Mouse (Mus musculus) heart, embryonic 12.5 days (tissue): ENCODE measurements around the gene E130208F15Rik. TPM values are rescaled to one million over a fixed set of nuclear protein-coding genes. Genes with fewer than 3 reads are reported as not detected.
A peak's percentile ranks its signal among the peaks of the same experiment; 100 is the strongest.

ENCODE experiments used
- ATAC-seq: fragments of 200-750 bp; cut with Nextera tagmentation; 2 replicates; pipeline ENCODE4 v1.8.0; 2017; ENCODE audit warnings: moderate TSS enrichment, moderate library complexity; ENCODE audit not compliant: insufficient number of reproducible peaks, low FRiP score
- H3K27ac ChIP-seq: fragments of 300-500 bp; sonication (generic); 2 replicates; pipeline ENCODE4 v1.5.1; 2016; ENCODE audit warnings: mild to moderate bottlenecking, moderate library complexity; ENCODE audit not compliant: poor library complexity, severe bottlenecking
- H3K27me3 ChIP-seq: fragments of 300-500 bp; sonication (generic); replicated peaks from 2 replicates; pipeline ENCODE4 v1.6.1; 2016; ENCODE audit warnings: mild to moderate bottlenecking, moderate library complexity
- H3K36me3 ChIP-seq: fragments of 300-500 bp; sonication (generic); 2 replicates; pipeline ENCODE4 v1.6.1; 2016; ENCODE audit warnings: mild to moderate bottlenecking, moderate library complexity
- H3K4me1 ChIP-seq: fragments of 300-500 bp; sonication (generic); replicated peaks from 2 replicates; pipeline ENCODE4 v1.6.1; 2016; ENCODE audit warnings: mild to moderate bottlenecking
- H3K4me2 ChIP-seq: fragments of 300-500 bp; sonication (generic); 2 replicates; pipeline ENCODE4 v1.6.1; 2016; ENCODE audit warnings: mild to moderate bottlenecking, moderate library complexity
- H3K4me3 ChIP-seq: fragments of 300-500 bp; sonication (generic); 2 replicates; pipeline ENCODE4 v1.5.1; 2016; ENCODE audit warnings: mild to moderate bottlenecking
- H3K9ac ChIP-seq: fragments of 300-500 bp; sonication (generic); 2 replicates; pipeline ENCODE4 v1.6.1; 2016; ENCODE audit warnings: mild to moderate bottlenecking, moderate library complexity
- H3K9me3 ChIP-seq: fragments of 300-500 bp; sonication (generic); replicated peaks from 2 replicates; pipeline ENCODE4 v1.6.1; 2016; ENCODE audit warnings: mild to moderate bottlenecking, moderate library complexity
- WGBS: fragments of 180-500 bp; shearing (Covaris S2); methylation state at CpG from one replicate; pipeline ENCODE4 v1.1.7; 2016; 5-methylcytosine and 5-hydroxymethylcytosine counted together
- polyA plus RNA-seq: library from polyadenylated mRNA; unstranded; fragments of >200 nt; fragmentation: Nextera tagmentation; extraction: Ambion mirVana; gene quantifications from 2 replicates; pipeline ENCODE4 v1.2.1, GENCODE M21; 2016

Gene E130208F15Rik
- polyA plus RNA-seq, 1 experiment from 2014 or later, result 1.7 TPM

DNA sequence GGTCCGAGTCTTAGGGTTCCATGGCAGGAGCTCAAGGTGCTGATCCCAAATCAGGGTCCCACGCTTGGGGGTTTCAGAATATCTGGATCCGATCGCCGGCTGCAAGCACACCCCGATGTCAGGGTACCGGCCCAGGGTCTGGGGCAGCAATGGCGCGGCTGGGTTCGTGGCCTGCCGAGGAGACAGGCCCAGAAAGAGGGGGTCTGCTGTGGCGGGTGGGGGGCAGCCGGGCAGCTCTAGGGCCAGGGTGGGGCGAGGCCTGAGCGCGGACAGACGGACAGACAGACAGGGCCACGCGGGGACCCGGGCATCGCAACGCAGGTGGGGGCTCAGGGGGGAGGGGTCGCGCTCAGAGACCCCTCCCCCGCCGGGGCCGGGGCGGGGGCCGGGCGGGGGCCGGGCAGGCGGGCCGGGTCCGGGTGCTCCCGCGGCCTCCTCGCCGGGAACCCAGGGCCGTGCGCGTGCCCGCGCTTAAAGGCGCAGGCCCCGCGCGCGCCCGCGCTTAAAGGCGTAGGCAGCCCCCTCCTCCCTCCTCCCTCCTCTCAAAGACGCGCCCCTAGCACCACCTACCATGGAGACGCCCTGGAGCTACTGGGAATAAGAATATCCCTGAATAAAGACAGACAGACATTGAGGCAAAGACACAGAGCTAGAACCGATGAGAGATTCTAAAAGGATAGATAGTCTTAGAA is 41.3 kb downstream of the E130208F15Rik start, which contains the start of gene Lrfn3:
Gene Lrfn3 (minus strand): TSS at position 121 of the 692 bp plus-strand sequence.
- ATAC-seq, result peak; percentile 55

GRCm38 (mm10) chr7:30363344-30363738 is 41.8 kb downstream of the E130208F15Rik start:
- no peak for ATAC-seq
- Histone ChIP-seq H3K4me2 (peak overlapping the region; percentile 86), H3K27me3 (peaks cover 46% of the 10 kb centered on the region), H3K27ac (no peak overlapping the region), H3K9ac (no peak overlapping the region), H3K4me1 (peaks cover 12% of the 10 kb centered on the region; the same call in 1 of the 2 replicates), H3K36me3 (peaks cover 12% of the 10 kb centered on the region; the same call in 1 of the 2 replicates), H3K9me3 (no peaks in the 10 kb centered on the region), H3K4me3 (peak overlapping the region; percentile 76)
- WGBS, result 72% methylated on average over 6 of the region's 6 CpGs

More for the DNA sequence above, 41.3 kb downstream of the E130208F15Rik start, which contains the start of gene Lrfn3:
- peaks cover 12% of the 10 kb centered on the region; the same call in 1 of the 2 replicates for H3K4me1 ChIP-seq
- peaks cover 46% of the 10 kb centered on the region for H3K27me3 ChIP-seq
- peak within 1 kb of the TSS; percentile 86 for H3K4me2 ChIP-seq
- H3K9me3 ChIP-seq, result no peaks in the 10 kb centered on the region
- no peak within 1 kb of the TSS for H3K27ac ChIP-seq
- peaks cover 12% of the 10 kb centered on the region; the same call in 1 of the 2 replicates for H3K36me3 ChIP-seq
- WGBS, result 1% methylated on average over 48 of the region's 55 CpGs
- H3K9ac ChIP-seq, result peak within 1 kb of the TSS; percentile 81
- peak within 1 kb of the TSS; percentile 76 for H3K4me3 ChIP-seq

DNA sequence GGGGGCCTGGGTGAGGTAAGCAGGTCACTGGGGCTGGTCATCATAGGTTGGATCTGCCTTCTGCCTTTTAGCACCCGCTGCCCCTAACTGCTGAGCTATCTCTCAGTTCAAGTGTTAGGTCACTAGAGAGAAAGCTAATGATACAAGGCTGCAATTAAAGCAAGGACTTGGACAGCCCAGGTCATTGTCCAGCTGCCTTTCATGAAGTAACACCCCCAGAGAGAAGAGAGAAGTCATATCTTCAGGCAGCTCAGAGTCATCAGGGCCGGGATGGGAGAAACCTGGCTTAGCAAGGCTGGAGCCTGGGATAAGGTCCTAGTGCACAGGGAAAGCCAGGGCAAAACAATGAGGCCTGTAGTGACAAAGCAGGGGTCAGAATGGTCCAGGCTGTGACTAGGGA is 45.9 kb downstream of the E130208F15Rik start:
- Histone ChIP-seq H3K4me3 (no peak overlapping the region), H3K9ac (no peak overlapping the region), H3K4me2 (no peak overlapping the region), H3K9me3 (no peaks in the 10 kb centered on the region), H3K36me3 (no peaks in the 10 kb centered on the region), H3K4me1 (0 out of 2 replicates have a peak, but pooled peaks cover 3% of the 10 kb centered on the region), H3K27ac (no peak overlapping the region), H3K27me3 (peaks cover 28% of the 10 kb centered on the region)
- no peak for ATAC-seq
- 51% methylated on average over 2 of the region's 2 CpGs for WGBS

Other genes starting within 250 kb of the E130208F15Rik start
- gene Zfp82, start 248.8 kb upstream of the E130208F15Rik start, polyA plus RNA-seq, result 2.5 and 2.9 TPM in 2 replicates
- gene Gm26920, start 231.3 kb upstream of the E130208F15Rik start, polyA plus RNA-seq, result 1.5 and 1.7 TPM in 2 replicates
- 5.8 and 6.1 TPM in 2 replicates for gene Zfp566, start 231.2 kb upstream of the E130208F15Rik start, polyA plus RNA-seq
- 90.8 and 93.5 TPM in 2 replicates for gene Zfp260, start 227.0 kb upstream of the E130208F15Rik start, polyA plus RNA-seq
- gene Zfp382, start 199.8 kb upstream of the E130208F15Rik start, polyA plus RNA-seq, result 11.6 TPM in 2 replicates
- gene Zfp146, start 152.0 kb upstream of the E130208F15Rik start, polyA plus RNA-seq, result 10.5 TPM in 2 replicates
- 300 and 306 TPM in 2 replicates for gene Cox7a1, start 137.6 kb upstream of the E130208F15Rik start, polyA plus RNA-seq
- gene Capns1, start 122.9 kb upstream of the E130208F15Rik start, polyA plus RNA-seq, result 77.0 and 83.4 TPM in 2 replicates
- gene Polr2i, start 89.8 kb upstream of the E130208F15Rik start, polyA plus RNA-seq, result 101 and 105 TPM in 2 replicates
- gene Tbcb, start 89.5 kb upstream of the E130208F15Rik start, polyA plus RNA-seq, result 155 and 162 TPM in 2 replicates
- not detected in 2 replicates for gene Ovol3, start 86.0 kb upstream of the E130208F15Rik start, polyA plus RNA-seq
- gene Thap8, start 41.6 kb upstream of the E130208F15Rik start, polyA plus RNA-seq, result 0.27 and 0.32 TPM in 2 replicates
- 9.3 and 9.9 TPM in 2 replicates for gene Wdr62, start 41.3 kb upstream of the E130208F15Rik start, polyA plus RNA-seq
- gene Clip3, start 30.0 kb upstream of the E130208F15Rik start, polyA plus RNA-seq, result 17.2 and 20.2 TPM in 2 replicates
- gene Alkbh6, start 13.0 kb upstream of the E130208F15Rik start, polyA plus RNA-seq, result 56.8 and 59.0 TPM in 2 replicates
- 18.4 and 19.5 TPM in 2 replicates for gene Syne4, start 6.9 kb upstream of the E130208F15Rik start, polyA plus RNA-seq
- gene Sdhaf1, start 2.2 kb downstream of the E130208F15Rik start, polyA plus RNA-seq, result 16.7 and 17.0 TPM in 2 replicates
- gene Lrfn3, start 41.0 kb downstream of the E130208F15Rik start, polyA plus RNA-seq, result 2.3 and 2.8 TPM in 2 replicates
- gene Tyrobp, start 92.0 kb downstream of the E130208F15Rik start, polyA plus RNA-seq, result 9.5 and 9.8 TPM in 2 replicates
- gene Hcst, start 98.1 kb downstream of the E130208F15Rik start, polyA plus RNA-seq, result 1.1 TPM in 1 of 2 replicates, not detected in the other
- gene Nfkbid, start 100.0 kb downstream of the E130208F15Rik start, polyA plus RNA-seq, result 0.95 and 1.3 TPM in 2 replicates
- 41.6 and 43.4 TPM in 2 replicates for gene Aplp1, start 123.8 kb downstream of the E130208F15Rik start, polyA plus RNA-seq
- gene Kirrel2, start 135.9 kb downstream of the E130208F15Rik start, polyA plus RNA-seq, result 1.1 and 1.3 TPM in 2 replicates
- gene Nphs1, start 136.6 kb downstream of the E130208F15Rik start, polyA plus RNA-seq, result 0.06 and 0.23 TPM in 2 replicates
- gene Prodh2, start 171.9 kb downstream of the E130208F15Rik start, polyA plus RNA-seq, result 1.00 TPM in 1 of 2 replicates, not detected in the other
- 10.1 and 10.9 TPM in 2 replicates for gene Arhgap33, start 213.3 kb downstream of the E130208F15Rik start, polyA plus RNA-seq
- gene Hspb6, start 230.4 kb downstream of the E130208F15Rik start, polyA plus RNA-seq, result 30.5 and 31.6 TPM in 2 replicates
- gene Proser3, start 230.6 kb downstream of the E130208F15Rik start, polyA plus RNA-seq, result 9.3 and 12.7 TPM in 2 replicates
- 31.1 and 34.8 TPM in 2 replicates for gene Lin37, start 238.1 kb downstream of the E130208F15Rik start, polyA plus RNA-seq
- gene U2af1l4, start 241.6 kb downstream of the E130208F15Rik start, polyA plus RNA-seq, result 82.4 and 88.8 TPM in 2 replicates
- gene Gm49396, start 241.6 kb downstream of the E130208F15Rik start, polyA plus RNA-seq, result 10.5 and 10.6 TPM in 2 replicates
- 115 and 124 TPM in 2 replicates for gene Psenen, start 241.9 kb downstream of the E130208F15Rik start, polyA plus RNA-seq
- gene Igflr1, start 243.7 kb downstream of the E130208F15Rik start, polyA plus RNA-seq, result 2.7 and 3.7 TPM in 2 replicates